Mouse (Mus musculus) spleen, postnatal 14 days (tissue): ENCODE measurements around the gene Otud6a.
"Not testable (repeated sequence)": the region's sequence is repeated elsewhere in the genome, so short reads cannot be mapped to it uniquely, and the experiment has no call there.

Experiments used
- DNase-seq, 2 experiments: peaks; one replicate each; pipeline ENCODE4 v3.0.0; 2021 to 2022; ENCODE audit warnings: low spot score in 2 of 2

Otud6a gene

GRCm38 (mm10) chrX:100428693-100429092, at the start of gene Otud6a:
Gene Otud6a (plus strand): TSS chrX:100429013.
- DNase-seq, result no peak

- DNase-seq, result no peak
These were observed 38.9 kb upstream of the Otud6a start for GRCm38 (mm10) chrX:100389887-100390286.

GRCm38 (mm10) chrX:100392304-100392703, 36.5 kb upstream of the Otud6a start:
- no peak for DNase-seq

GRCm38 (mm10) chrX:100394223-100394861, 34.5 kb upstream of the Otud6a start:
- DNase-seq, result no peak

GRCm38 (mm10) chrX:100395026-100395425, 33.8 kb upstream of the Otud6a start:
- DNase-seq, result no peak

GRCm38 (mm10) chrX:100400900-100401299, 27.9 kb upstream of the Otud6a start:
- DNase-seq, result no peak

GRCm38 (mm10) chrX:100401657-100402056, 27.2 kb upstream of the Otud6a start:
- no peak for DNase-seq

GRCm38 (mm10) chrX:100409245-100409644, 19.6 kb upstream of the Otud6a start:
- no peak for DNase-seq

GRCm38 (mm10) chrX:100432311-100432710, 3.5 kb downstream of the Otud6a start:
- no peak for DNase-seq

- DNase-seq, result not testable (repeated sequence)
These were observed 13.8 kb downstream of the Otud6a start, which contains the start of gene Awat2 for GRCm38 (mm10) chrX:100442617-100443016. Gene Awat2 (minus strand): TSS chrX:100442717.

- no peak for DNase-seq
These were observed 14.7 kb downstream of the Otud6a start for GRCm38 (mm10) chrX:100443532-100443931.

GRCm38 (mm10) chrX:100468047-100468446, 39.2 kb downstream of the Otud6a start:
- no peak for DNase-seq

GRCm38 (mm10) chrX:100470126-100470525, 41.3 kb downstream of the Otud6a start:
- DNase-seq, result no peak

- no peak for DNase-seq
These were observed 42.7 kb downstream of the Otud6a start for GRCm38 (mm10) chrX:100471491-100471890.

- no peak for DNase-seq
These were observed 46.9 kb downstream of the Otud6a start for GRCm38 (mm10) chrX:100475569-100476223.
